Mouse (Mus musculus) heart, embryonic 10.5 days (tissue): ENCODE data around the gene Ccr4. TPM values are rescaled to one million over a fixed set of nuclear protein-coding genes. Genes with fewer than 3 reads are reported as not detected.
A peak's percentile ranks its signal among the peaks of the same experiment; 100 is the strongest.
"Not testable (repeated sequence)": the region's sequence is repeated elsewhere in the genome, so short reads cannot be mapped to it uniquely, and the experiment has no call there.

ENCODE experiments used
- DNase-seq: peaks from one replicate; pipeline ENCODE4 v3.0.0-alpha.2; 2017; ENCODE audit warnings: low spot score
- H3K27ac ChIP-seq: fragments of 300-500 bp; sonication (generic); 2 replicates; pipeline ENCODE4 v1.5.1; 2016; ENCODE audit warnings: mild to moderate bottlenecking
- H3K27me3 ChIP-seq: fragments of 300-500 bp; sonication (generic); 2 replicates; pipeline ENCODE4 v1.6.1; 2016; ENCODE audit warnings: mild to moderate bottlenecking; ENCODE audit not compliant: poor library complexity, insufficient read depth, severe bottlenecking
- H3K36me3 ChIP-seq: fragments of 300-500 bp; sonication (generic); 2 replicates; pipeline ENCODE4 v1.6.1; 2016; ENCODE audit warnings: mild to moderate bottlenecking, moderate library complexity
- H3K4me1 ChIP-seq: fragments of 300-500 bp; sonication (generic); 2 replicates; pipeline ENCODE4 v1.6.1; 2016; ENCODE audit warnings: mild to moderate bottlenecking
- H3K4me3 ChIP-seq: fragments of 300-500 bp; sonication (generic); 2 replicates; pipeline ENCODE4 v1.5.1; 2016; ENCODE audit warnings: mild to moderate bottlenecking, moderate library complexity
- H3K9me3 ChIP-seq: fragments of 300-500 bp; sonication (generic); 2 replicates; pipeline ENCODE4 v1.6.1; 2016; ENCODE audit warnings: mild to moderate bottlenecking, moderate library complexity
- WGBS: fragments of 180-500 bp; shearing (Covaris S2); methylation state at CpG from one replicate; pipeline ENCODE4 v1.1.7; 2016; 5-methylcytosine and 5-hydroxymethylcytosine counted together
- polyA plus RNA-seq: library from polyadenylated mRNA; unstranded; fragments of >200 nt; fragmentation: Nextera tagmentation; extraction: Ambion mirVana; gene quantifications from 2 replicates; pipeline ENCODE4 v1.2.1, GENCODE M21; 2016

Gene Ccr4
- polyA plus RNA-seq, 1 experiment from 2014 or later: not detected

GRCm38 (mm10) chr9:114534747-114535517, 30.2 kb upstream of the Ccr4 start:
- peak overlapping the region; percentile 26 for H3K27ac ChIP-seq
- H3K4me3 ChIP-seq: no peak overlapping the region
- WGBS: 67% methylated on average over 9 of the region's 9 CpGs
- no peak for DNase-seq
- no peaks in the 10 kb centered on the region for H3K27me3 ChIP-seq
- peaks cover 71% of the 10 kb centered on the region for H3K4me1 ChIP-seq
- no peaks in the 10 kb centered on the region for H3K36me3 ChIP-seq
- H3K9me3 ChIP-seq: no peaks in the 10 kb centered on the region

- no peaks in the 10 kb centered on the region for H3K9me3 ChIP-seq
- peak overlapping the region; percentile 73 for H3K27ac ChIP-seq
- DNase-seq: no peak
- peaks cover 65% of the 10 kb centered on the region for H3K4me1 ChIP-seq
- 72% methylated on average over 4 of the region's 4 CpGs for WGBS
- H3K4me3 ChIP-seq: no peak overlapping the region
- H3K36me3 ChIP-seq: no peaks in the 10 kb centered on the region
- H3K27me3 ChIP-seq: no peaks in the 10 kb centered on the region
Observed at GRCm38 (mm10) chr9:114533848-114534247, 29.1 kb upstream of the Ccr4 start.

- no peak for DNase-seq
- Histone ChIP-seq H3K4me3 (no peak overlapping the region), H3K4me1 (peaks cover 64% of the 10 kb centered on the region), H3K9me3 (no peaks in the 10 kb centered on the region), H3K27me3 (no peaks in the 10 kb centered on the region), H3K27ac (peak overlapping the region; percentile 70), H3K36me3 (no peaks in the 10 kb centered on the region)
- WGBS: 67% methylated on average over 11 of the region's 11 CpGs
Observed at GRCm38 (mm10) chr9:114531276-114531675, 26.6 kb upstream of the Ccr4 start.

GRCm38 (mm10) chr9:114528680-114529048, 23.9 kb upstream of the Ccr4 start:
- Histone ChIP-seq H3K4me1 (peaks cover 63% of the 10 kb centered on the region), H3K27me3 (no peaks in the 10 kb centered on the region), H3K27ac (peak overlapping the region; percentile 85), H3K9me3 (no peaks in the 10 kb centered on the region), H3K36me3 (peaks cover 6% of the 10 kb centered on the region; the same call in 1 of the 2 replicates), H3K4me3 (no peak overlapping the region)
- WGBS: 53% methylated on average over 9 of the region's 9 CpGs
- peak; percentile 54 for DNase-seq

GRCm38 (mm10) chr9:114527992-114528679, 23.4 kb upstream of the Ccr4 start:
- WGBS: 11% methylated on average over 17 of the region's 17 CpGs
- Histone ChIP-seq H3K27ac (peak overlapping the region; percentile 85), H3K4me1 (peaks cover 60% of the 10 kb centered on the region), H3K36me3 (peaks cover 6% of the 10 kb centered on the region; the same call in 1 of the 2 replicates), H3K9me3 (no peaks in the 10 kb centered on the region), H3K27me3 (no peaks in the 10 kb centered on the region), H3K4me3 (peak overlapping the region; percentile 44)
- peak; percentile 90 for DNase-seq

- peaks cover 6% of the 10 kb centered on the region; the same call in 1 of the 2 replicates for H3K36me3 ChIP-seq
- H3K4me3 ChIP-seq: peak overlapping the region; percentile 42
- no peaks in the 10 kb centered on the region for H3K27me3 ChIP-seq
- peaks cover 56% of the 10 kb centered on the region for H3K4me1 ChIP-seq
- peak overlapping the region; percentile 85 for H3K27ac ChIP-seq
- H3K9me3 ChIP-seq: no peaks in the 10 kb centered on the region
- peak; percentile 92 for DNase-seq
- 2% methylated on average over 16 of the region's 16 CpGs for WGBS
Observed at GRCm38 (mm10) chr9:114527085-114527484, 22.4 kb upstream of the Ccr4 start.

- H3K27ac ChIP-seq: peak overlapping the region; percentile 85
- peak; percentile 76 for DNase-seq
Observed at GRCm38 (mm10) chr9:114526581-114526980, 21.9 kb upstream of the Ccr4 start.

GRCm38 (mm10) chr9:114525891-114526290, 21.2 kb upstream of the Ccr4 start:
- Histone ChIP-seq H3K9me3 (no peaks in the 10 kb centered on the region), H3K4me3 (peak overlapping the region; percentile 42; the same call in 1 of the 2 replicates), H3K4me1 (peaks cover 48% of the 10 kb centered on the region), H3K27me3 (no peaks in the 10 kb centered on the region), H3K27ac (peak overlapping the region; percentile 85), H3K36me3 (peaks cover 6% of the 10 kb centered on the region; the same call in 1 of the 2 replicates)
- WGBS: 9% methylated on average over 8 of the region's 8 CpGs
- DNase-seq: no peak

More at GRCm38 (mm10) chr9:114526581-114526980, 21.9 kb upstream of the Ccr4 start:
- Histone ChIP-seq H3K4me3 (peak overlapping the region; percentile 42), H3K27me3 (no peaks in the 10 kb centered on the region), H3K4me1 (peaks cover 55% of the 10 kb centered on the region), H3K36me3 (peaks cover 6% of the 10 kb centered on the region; the same call in 1 of the 2 replicates), H3K9me3 (no peaks in the 10 kb centered on the region)
- 5% methylated on average over 8 of the region's 8 CpGs for WGBS

- Histone ChIP-seq H3K36me3 (peaks cover 6% of the 10 kb centered on the region; the same call in 1 of the 2 replicates), H3K27ac (peak overlapping the region; percentile 36; the same call in 1 of the 2 replicates), H3K9me3 (no peaks in the 10 kb centered on the region), H3K27me3 (no peaks in the 10 kb centered on the region), H3K4me3 (no peak overlapping the region), H3K4me1 (peaks cover 41% of the 10 kb centered on the region)
- peak; percentile 71 for DNase-seq
- 79% methylated on average over 14 of the region's 15 CpGs for WGBS
Observed at GRCm38 (mm10) chr9:114525073-114525633, 20.4 kb upstream of the Ccr4 start.

GRCm38 (mm10) chr9:114522501-114522900, 17.8 kb upstream of the Ccr4 start:
- peaks cover 6% of the 10 kb centered on the region; the same call in 1 of the 2 replicates for H3K36me3 ChIP-seq
- WGBS: 90% methylated on average over 9 of the region's 9 CpGs
- no peak overlapping the region for H3K4me3 ChIP-seq

GRCm38 (mm10) chr9:114522041-114522440, 17.3 kb upstream of the Ccr4 start:
- H3K27ac ChIP-seq: no peak overlapping the region
- DNase-seq: no peak
- 52% methylated on average over 5 of the region's 5 CpGs for WGBS
- no peaks in the 10 kb centered on the region for H3K27me3 ChIP-seq
- H3K36me3 ChIP-seq: peaks cover 6% of the 10 kb centered on the region; the same call in 1 of the 2 replicates
- H3K4me3 ChIP-seq: no peak overlapping the region
- H3K4me1 ChIP-seq: peaks cover 40% of the 10 kb centered on the region
- no peaks in the 10 kb centered on the region for H3K9me3 ChIP-seq

More at GRCm38 (mm10) chr9:114522501-114522900, 17.8 kb upstream of the Ccr4 start:
- no peak for DNase-seq
- no peaks in the 10 kb centered on the region for H3K9me3 ChIP-seq
- H3K27me3 ChIP-seq: no peaks in the 10 kb centered on the region
- no peak overlapping the region for H3K27ac ChIP-seq
- H3K4me1 ChIP-seq: peaks cover 40% of the 10 kb centered on the region

- not testable (repeated sequence) for H3K9me3 ChIP-seq, H3K36me3 ChIP-seq, H3K4me3 ChIP-seq, H3K27ac ChIP-seq, DNase-seq, H3K27me3 ChIP-seq
- peaks cover 34% of the 10 kb centered on the region for H3K4me1 ChIP-seq
- WGBS: 77% methylated on average over 4 of the region's 4 CpGs
Observed at GRCm38 (mm10) chr9:114520529-114520928, 15.8 kb upstream of the Ccr4 start.
